Mouse (Mus musculus) spleen, adult 2 months (tissue): Measurements from ENCODE around the gene Nfix.

Experiments
- CTCF ChIP-seq: fragments of 200-500 bp; IDR thresholded peaks from 2 replicates; pipeline ENCODE4 v1.5.1; 2011; ENCODE audit warnings: mild to moderate bottlenecking, inconsistent platforms; ENCODE audit not compliant: insufficient read depth, insufficient read length, insufficient replicate concordance; ENCODE audit errors: extremely low read depth
- POLR2A ChIP-seq: fragments of 200-500 bp; IDR thresholded peaks from 2 replicates; pipeline ENCODE4 v1.6.1; 2011; ENCODE audit warnings: low read depth, low read length, inconsistent platforms

DNA sequence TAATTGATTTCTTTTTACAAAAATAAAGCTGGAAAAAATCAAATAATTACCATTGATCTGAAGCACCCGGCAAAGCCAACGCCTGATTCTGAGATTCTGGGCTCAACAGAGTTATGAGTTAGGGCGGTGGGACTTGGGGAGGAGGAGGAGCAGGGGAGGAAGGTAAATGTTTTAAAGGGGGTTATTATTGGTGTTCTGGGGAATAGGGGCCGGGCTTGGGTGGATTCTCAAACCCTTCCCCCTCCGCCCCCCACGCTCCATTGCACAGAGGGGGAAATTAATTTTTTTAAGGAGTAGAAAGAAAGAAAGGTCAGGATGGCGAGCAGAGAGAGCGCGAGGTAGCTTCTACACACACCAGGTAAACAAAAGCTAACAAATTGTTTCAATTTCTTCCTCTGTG, 26.8 kb downstream of the Nfix start:
- TF ChIP-seq CTCF: no peak
- TF ChIP-seq POLR2A: no peak
